8 mouse cellular contexts compared by ENCODE assay signal in the genomic region with DNA sequence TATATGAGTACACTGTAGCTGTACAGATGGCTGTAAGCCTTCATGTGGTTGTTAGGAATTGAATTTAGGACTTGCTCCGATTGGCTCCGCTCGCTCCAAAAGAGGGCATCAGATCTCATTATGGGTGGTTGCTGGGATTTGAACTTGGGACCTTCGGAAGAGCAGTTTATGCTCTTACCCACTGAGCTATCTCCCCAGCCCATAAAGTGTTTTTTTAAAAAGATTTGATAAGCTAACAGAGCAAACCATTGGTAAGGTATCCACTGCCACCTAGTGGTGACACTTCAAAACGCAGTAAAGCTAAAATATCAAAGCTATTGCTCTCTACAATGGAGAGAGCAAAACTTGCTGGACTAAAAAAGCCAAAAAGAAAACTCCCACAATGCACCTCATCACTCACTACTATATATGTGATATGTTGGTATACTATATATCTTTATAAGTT. TPM values are rescaled to one million over a fixed set of nuclear protein-coding genes. Genes with fewer than 3 reads are reported as not detected.
DNase-seq lines count a peak whose midpoint lies in the region; ATAC-seq and TF ChIP-seq lines count a peak whose summit lies in the region.

No protein-coding gene starts in this region.

- H3K27ac ChIP-seq in hindbrain, embryonic 11.5 days (ENCODE audit: low read depth, low read length), result no peak overlapping the region
- H3K27ac ChIP-seq in small intestine, adult 2 months (ENCODE audit: insufficient read depth, low read depth, low read length), result no peak overlapping the region

- DNase-seq in frontal cortex, postnatal 14 days (ENCODE audit: low spot score in 2 of 2), result no peak
- DNase-seq in embryo, embryonic 9.5 days (ENCODE audit: extremely low spot score), result peak; percentile 56
- peak; percentile 77 for DNase-seq in hindbrain, embryonic 11.5 days (ENCODE audit: low spot score)
- peak; percentile 60 for DNase-seq in layer of hippocampus, adult 9-10 months (ENCODE audit: low spot score)

- no peak overlapping the region for H3K4me3 ChIP-seq in hindbrain, embryonic 11.5 days (ENCODE audit: low read depth, low read length)
- H3K4me3 ChIP-seq in small intestine, adult 2 months (ENCODE audit: low read depth, low read length), result no peak overlapping the region

- no peaks in the 10 kb centered on the region for H3K27me3 ChIP-seq in hindbrain, embryonic 11.5 days (ENCODE audit: control insufficient read depth, insufficient read depth, low read length)
- no peaks in the 10 kb centered on the region for H3K27me3 ChIP-seq in small intestine, adult 2 months (ENCODE audit: control insufficient read depth, insufficient read depth, low read length)

- 70% methylated on average over 5 of the region's 5 CpGs for WGBS in hindbrain, embryonic 11.5 days
- WGBS in small intestine, adult 2 months, result 59% methylated on average over 5 of the region's 5 CpGs

- no peak for TF ChIP-seq POLR2A in small intestine, adult 2 months (IDR thresholded peaks at IDR 0.05; ENCODE audit: low read depth, low read length)

- no peak overlapping the region for H3K4me2 ChIP-seq in hindbrain, embryonic 11.5 days (replicated peaks; ENCODE audit: low read depth, low read length)

- ATAC-seq in frontal cortex, adult (ENCODE audit: low TSS enrichment), result peak; percentile 88
- peak; percentile 90 for ATAC-seq in activated CD4-positive, CD25-positive, alpha-beta regulatory T cell, adult 4 months
- ATAC-seq in hindbrain, embryonic 11.5 days (ENCODE audit: low FRiP score), result peak; percentile 66; the same call in 1 of the 2 replicates
- ATAC-seq in megakaryocyte, adult 5-6 weeks (ENCODE audit: poor library complexity, severe bottlenecking), result peak; percentile 87

- H3K9me3 ChIP-seq in hindbrain, embryonic 11.5 days (ENCODE audit: control insufficient read depth, low read length), result no peaks in the 10 kb centered on the region

- TF ChIP-seq CTCF in small intestine, adult 2 months (IDR thresholded peaks at IDR 0.05; ENCODE audit: extremely low read depth, insufficient read length, insufficient replicate concordance, low read depth, low read length), result peak; percentile 22; the same call in 1 of the 2 replicates

- H3K4me1 ChIP-seq in hindbrain, embryonic 11.5 days (replicated peaks; ENCODE audit: control insufficient read depth, insufficient read depth, low read length), result no peaks in the 10 kb centered on the region
- H3K4me1 ChIP-seq in small intestine, adult 2 months (ENCODE audit: control insufficient read depth, insufficient read depth, insufficient read length, low read length), result peaks cover 2% of the 10 kb centered on the region; the same call in 1 of the 2 replicates

- no peaks in the 10 kb centered on the region for H3K36me3 ChIP-seq in hindbrain, embryonic 11.5 days (ENCODE audit: control insufficient read depth, insufficient read depth, low read length)
- H3K36me3 ChIP-seq in small intestine, adult 2 months (ENCODE audit: control insufficient read depth, insufficient read depth, low read length), result peaks cover 27% of the 10 kb centered on the region

- H3K9ac ChIP-seq in hindbrain, embryonic 11.5 days (ENCODE audit: low read depth, low read length), result no peak overlapping the region

RNA-seq across cellular contexts. Expression of gene Lmod2, which starts 30.0 kb away (rescaled TPM):
- polyA plus RNA-seq in activated CD4-positive, CD25-positive, alpha-beta regulatory T cell, adult 4 months (2017; shearing (Covaris generic)), result not detected
- polyA plus RNA-seq in hindbrain, embryonic 11.5 days (2014; fragmentation: Nextera tagmentation; extraction: Ambion mirVana), result 0.07 TPM in 1 of 2 replicates, not detected in the other
- total RNA-seq in megakaryocyte, adult 5-6 weeks (2015), result not detected in 2 replicates
- total RNA-seq in megakaryocyte, adult 5-6 weeks (2017), result not detected in 2 replicates
- polyA plus RNA-seq in small intestine, adult 2 months (2012; rRNA removed), result not detected in 2 replicates

RNA-seq across cellular contexts. Expression of gene Wasl, which starts 37.2 kb away (rescaled TPM):
- polyA plus RNA-seq in activated CD4-positive, CD25-positive, alpha-beta regulatory T cell, adult 4 months (2017; shearing (Covaris generic)), result 10 to 100 TPM; 13.2 to 16.1 TPM
- polyA plus RNA-seq in hindbrain, embryonic 11.5 days (2014; fragmentation: Nextera tagmentation; extraction: Ambion mirVana), result 52.4 and 62.1 TPM in 2 replicates
- total RNA-seq in megakaryocyte, adult 5-6 weeks (2015), result 17.1 and 19.1 TPM in 2 replicates
- total RNA-seq in megakaryocyte, adult 5-6 weeks (2017), result 6.6 and 11.3 TPM in 2 replicates
- 75.0 and 198 TPM in 2 replicates for polyA plus RNA-seq in small intestine, adult 2 months (2012; rRNA removed)

Comparison
In these comparisons a context has a peak if more than half of its experiments do, and no peak if none do; other contexts are left out.
1. DNase-seq: peak in embryo, embryonic 9.5 days (single experiment), hindbrain, embryonic 11.5 days (single experiment) and layer of hippocampus, adult 9-10 months (single experiment); none in frontal cortex, postnatal 14 days (0 of 2).
2. Peak in every context shown above with its lines, with median percentiles within 50 percentile points of each other: ATAC-seq.